Mouse (Mus musculus) kidney, postnatal 4 days (tissue): ENCODE results near the gene Mecom.
"Not testable (repeated sequence)": the region's sequence is repeated elsewhere in the genome, so short reads cannot be mapped to it uniquely, and the experiment has no call there.

Experiments used
- DNase-seq, 2 experiments: peaks; one replicate each; pipeline ENCODE4 v3.0.0; 2021; ENCODE audit warnings: mixed read lengths in 2 of 2

Mecom gene

DNA sequence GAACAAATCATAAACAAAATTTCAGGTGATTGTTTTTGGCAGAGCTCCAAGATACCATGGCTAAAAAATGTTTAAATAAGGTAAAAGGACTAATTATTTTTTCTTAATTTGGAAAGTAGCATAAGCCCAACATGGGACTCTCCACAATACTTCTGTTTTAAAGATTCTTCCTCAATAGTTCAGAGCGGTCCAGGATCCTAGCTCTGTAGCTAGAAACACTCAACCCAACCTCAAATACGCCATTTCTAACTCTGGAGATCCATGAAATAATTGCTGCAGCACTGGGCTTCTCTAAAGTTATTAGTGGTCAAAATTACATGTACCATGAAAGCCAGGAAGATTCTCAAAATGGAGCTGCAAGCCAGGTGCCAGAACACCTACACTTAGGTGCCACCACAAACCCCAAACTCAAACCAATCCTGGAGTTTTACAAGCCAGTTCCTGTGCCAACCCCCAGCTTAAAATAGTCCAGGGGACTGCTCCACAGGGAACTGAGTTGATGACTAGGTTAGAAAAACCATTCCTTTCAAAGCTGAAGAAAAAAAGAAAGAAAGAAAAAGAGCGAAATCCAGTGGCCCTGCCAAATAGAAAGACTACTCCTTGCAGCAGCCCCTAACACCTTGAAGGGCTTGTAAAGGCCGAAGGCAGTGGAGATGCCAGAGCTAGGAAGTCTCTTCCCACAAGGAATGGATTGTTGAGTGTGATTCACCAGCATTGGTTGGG is 102.4 kb downstream of the Mecom start:
- DNase-seq, result no peak

DNA sequence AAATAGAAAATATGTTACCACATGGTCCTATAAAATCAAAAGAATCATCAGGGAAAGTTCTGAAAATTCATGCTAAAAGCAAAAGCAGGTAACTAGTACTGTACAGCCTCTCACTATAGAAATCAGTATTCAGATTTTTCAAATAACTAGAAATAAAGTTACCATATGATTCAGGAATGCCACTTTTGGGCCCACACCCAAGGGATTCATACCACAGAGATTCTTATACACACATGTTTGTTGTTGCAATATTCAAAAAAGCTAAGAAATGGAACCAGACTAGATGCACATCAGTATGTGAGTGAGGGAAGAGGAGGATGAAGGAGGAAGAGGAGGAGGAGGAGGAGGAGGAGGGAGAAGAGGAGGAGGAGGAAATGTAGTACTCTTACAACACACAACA is 106.2 kb downstream of the Mecom start:
- no peak for DNase-seq

DNA sequence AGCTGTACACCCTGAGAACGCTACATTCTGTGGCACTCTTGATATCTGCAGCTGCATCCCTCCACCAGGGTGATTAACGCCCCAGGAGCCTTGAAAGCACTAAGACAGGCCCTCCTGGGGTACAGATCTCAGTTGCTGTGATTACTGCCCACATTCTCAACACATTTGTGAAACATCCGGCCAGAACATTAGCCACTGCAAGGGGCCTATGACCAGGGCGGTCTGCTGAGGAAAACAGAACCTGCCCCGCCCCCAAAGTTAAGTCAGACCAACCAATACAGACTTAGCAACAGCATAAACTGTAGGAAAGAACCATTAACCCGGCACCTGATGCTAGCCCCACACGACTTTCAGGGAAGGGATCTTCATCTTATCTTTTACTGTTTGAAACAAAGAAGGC is 109.8 kb downstream of the Mecom start:
- no peak for DNase-seq

DNA sequence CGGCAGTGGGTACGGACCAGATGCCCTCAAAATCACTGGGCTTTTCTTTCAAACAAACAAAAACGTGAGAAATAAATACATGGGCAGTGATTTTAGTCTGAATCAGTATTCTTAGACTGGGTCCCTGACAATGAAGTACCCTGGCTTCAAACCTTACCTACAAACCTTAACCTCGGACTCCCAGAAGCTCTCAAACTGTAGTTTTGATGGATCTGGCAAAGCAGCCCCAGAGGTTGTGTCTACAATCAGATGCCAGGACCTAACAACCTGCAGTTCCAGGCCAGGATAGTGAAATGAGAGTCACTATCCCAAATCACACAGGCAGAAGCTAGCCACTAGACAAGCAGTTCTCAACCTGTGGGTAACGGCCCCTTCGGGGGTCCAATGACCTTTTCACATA is 111.2 kb downstream of the Mecom start:
- no peak for DNase-seq

DNA sequence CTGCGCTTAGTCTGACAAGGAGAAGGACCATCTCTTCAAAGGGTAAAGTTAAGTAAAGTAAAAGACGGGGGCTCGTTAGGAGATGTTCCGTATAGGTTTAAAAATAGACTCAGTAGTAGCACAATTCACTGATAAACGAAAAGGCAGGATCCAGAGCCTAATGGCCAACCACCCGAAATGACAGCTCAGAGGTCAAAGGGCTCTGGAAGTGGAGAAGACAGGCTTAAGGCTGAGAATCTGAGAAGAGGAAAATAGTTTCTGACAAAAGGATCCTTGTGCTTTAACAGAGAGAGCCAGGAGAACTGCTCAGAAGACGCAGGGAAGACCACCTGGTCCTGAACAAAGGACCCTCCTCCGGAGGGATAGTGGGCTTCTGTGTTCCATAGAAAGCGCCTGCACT is 111.7 kb downstream of the Mecom start:
- no peak for DNase-seq

DNA sequence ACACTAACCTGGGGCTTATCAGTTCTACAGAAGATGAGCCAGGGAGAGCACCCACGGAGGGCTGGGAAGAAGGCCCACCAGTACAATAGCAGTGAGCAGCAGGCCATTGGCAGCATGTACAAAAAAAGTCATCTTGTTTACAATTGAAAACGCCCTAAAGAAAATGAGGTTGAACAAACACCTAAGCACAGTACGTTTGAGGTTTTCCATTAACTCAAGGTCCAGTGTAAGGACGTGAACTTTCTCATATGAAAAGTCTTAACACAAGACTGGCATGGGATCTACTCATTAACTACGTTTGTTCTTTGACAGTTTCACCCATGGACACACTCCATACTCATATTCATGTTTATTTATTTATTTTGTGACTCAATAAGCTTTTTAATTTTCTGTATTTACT is 118.9 kb downstream of the Mecom start:
- DNase-seq, result no peak

DNA sequence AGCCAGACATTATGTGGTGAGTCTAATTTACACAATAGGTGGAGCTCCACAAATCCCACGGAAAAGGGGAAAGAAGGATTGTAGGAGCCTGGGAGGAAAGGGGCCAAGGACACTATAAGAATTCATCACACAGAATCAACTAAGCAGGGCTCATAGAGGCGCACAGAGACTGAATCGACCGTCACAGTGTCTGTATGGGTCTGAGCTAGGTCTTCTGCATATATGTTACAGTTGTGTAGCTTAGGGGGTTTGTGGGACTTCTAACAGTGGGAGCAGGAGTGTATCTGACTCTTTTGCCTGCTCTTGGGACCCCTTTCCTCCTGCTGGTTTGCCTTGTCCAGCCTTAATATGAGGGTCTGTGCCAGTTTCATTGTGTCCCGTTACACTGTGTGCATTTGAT is 123.8 kb downstream of the Mecom start:
- DNase-seq, result no peak

DNA sequence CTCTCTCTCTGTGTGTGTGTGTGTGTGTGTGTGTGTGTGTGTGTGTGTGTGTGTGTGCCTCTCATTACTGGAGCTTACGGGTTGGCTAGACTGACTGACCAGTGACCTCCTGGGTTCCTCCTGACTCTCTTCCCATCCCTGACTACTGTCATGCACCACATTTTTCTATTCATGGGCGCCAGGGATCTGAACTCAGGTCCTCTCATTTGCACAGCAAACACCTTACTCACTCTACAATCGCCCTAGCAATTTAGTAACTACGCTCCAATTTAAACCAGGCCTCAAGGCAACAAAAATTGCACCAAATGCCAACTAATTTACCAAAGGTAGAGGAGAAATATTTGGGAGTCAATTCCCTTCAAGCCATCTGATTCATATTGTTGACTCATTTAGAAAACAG is 125.9 kb downstream of the Mecom start:
- not testable (repeated sequence) for DNase-seq

DNA sequence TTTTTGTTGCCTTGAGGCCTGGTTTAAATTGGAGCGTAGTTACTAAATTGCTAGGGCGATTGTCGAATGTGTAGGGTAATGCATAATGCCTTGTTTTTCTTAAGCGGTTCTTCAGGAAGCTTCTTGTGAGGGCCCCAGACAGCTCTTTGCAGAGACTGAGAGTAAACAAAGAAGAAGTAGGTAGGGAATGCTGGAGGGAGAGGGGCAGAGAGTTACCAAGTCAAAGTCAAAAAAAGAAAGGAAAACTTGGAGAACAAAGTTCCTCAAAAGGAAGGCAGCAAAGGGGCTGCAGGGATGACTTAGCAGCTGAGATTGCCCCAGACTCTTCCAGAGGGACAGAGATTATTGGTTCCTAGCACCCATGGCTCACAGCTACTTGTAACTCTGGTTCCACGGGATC is 126.9 kb downstream of the Mecom start:
- no peak for DNase-seq

DNA sequence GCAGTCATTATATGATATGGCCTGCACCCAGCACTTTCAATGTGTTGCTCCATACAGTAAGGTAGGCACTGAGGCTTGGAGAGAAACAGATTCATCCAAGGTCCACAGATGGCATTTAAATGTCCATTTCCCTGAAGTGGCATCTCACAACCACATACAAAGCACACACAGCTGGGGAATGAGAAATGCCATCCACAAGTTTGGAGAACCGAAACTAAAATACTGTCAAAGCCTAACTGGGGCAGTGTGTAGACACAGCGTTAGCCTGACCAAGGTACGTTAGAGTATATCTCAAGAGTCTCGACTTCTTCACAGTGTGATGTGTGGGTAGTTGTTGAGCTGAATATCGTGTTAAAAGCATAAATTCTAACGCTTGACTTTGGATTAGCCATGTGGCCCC is 133.6 kb downstream of the Mecom start:
- no peak for DNase-seq

DNA sequence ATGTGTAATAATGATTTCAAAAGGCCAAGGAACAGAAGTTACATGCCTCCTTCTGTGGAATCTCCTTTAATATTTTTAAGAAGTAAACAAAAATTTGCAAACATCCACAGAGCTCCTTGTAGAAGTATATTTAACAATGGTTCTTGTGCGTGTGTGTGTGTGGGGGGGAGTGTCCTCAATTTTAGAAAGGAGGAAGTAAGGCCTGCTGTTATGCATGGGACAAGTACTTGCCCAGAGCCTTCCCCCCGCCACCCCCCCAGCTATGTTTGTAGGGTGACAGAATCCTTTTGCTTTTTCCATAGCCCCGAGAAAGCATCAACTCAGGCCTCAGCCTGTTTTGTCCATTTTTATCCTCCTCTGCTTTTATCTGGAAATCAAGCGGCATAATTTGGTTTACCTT is 137.0 kb downstream of the Mecom start:
- no peak for DNase-seq

DNA sequence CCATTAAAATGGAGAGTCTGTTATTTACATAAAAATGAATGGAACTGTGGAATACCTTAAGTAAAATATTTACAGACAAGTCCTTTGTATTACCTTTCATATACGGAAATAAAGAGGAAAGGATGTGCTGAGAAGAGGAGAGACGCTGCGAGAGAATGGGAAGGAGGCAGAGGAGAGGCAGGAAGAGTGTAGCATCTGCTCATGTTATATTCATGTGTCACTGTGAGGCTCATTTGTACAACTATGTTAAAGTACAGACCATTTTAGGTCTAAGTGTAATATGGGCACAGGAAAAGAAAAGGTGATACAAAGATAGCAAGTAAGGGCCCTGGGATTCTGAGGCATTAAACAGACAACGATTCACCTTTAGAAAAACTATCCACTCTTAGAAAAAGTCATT is 143.0 kb downstream of the Mecom start:
- DNase-seq, result no peak

DNA sequence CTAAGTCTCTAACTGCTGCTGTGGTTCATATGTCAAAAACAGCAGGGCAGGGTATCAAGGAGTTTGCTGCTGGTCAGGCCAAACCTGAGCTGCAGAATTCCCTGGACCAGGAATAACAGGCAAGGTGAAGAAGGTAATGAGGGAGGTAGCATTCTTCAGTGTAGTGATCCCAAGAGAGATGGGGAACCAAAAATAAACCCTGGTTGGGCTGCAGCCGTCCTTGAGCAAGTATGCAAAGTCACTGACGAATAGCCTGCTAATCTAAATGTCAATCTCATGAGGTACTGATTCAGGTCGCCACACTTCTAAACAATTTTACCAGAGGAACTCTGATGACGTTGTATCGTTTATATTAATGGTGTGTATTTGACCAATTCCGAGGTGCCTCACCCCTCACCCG is 148.9 kb downstream of the Mecom start:
- peak in 1 of 2 experiments; percentile 21 for DNase-seq

DNA sequence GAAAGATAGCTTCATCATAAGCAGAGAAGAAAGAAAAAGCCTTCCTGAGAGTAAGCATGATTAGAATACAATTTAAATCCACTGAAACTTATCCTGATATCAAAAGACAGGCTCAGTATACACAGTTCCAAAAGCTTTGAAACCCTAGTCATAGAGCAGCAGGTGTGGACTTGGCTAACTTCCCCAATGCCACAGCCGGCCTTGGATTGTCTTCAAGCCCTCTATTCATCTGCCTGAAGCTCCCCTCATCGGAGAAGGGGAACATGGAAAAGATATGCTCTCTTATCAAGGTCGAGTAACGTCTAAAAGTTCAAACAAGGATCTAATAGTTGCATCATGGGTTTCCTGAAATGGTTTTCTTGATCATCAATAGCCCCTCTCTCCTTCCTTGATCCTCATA is 152.9 kb downstream of the Mecom start:
- DNase-seq, result no peak

DNA sequence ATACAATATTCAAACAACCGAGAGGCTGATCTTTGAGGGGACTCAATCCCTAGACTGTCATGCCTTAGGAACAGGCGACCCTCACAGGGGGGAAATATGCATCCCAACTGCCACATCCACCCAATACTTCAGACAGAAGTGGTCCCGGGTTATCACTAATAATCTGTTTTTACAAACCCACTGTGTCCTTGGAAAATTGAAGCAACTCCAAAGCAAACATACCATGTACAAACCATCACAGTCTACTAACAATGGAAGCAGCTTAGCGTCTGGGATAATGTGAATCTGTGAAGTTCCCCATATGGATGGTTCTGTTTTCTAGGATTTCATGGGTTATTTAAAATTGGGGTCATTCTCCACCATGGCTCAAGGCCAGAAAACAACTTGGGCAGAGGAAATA is 155.1 kb downstream of the Mecom start:
- no peak for DNase-seq

DNA sequence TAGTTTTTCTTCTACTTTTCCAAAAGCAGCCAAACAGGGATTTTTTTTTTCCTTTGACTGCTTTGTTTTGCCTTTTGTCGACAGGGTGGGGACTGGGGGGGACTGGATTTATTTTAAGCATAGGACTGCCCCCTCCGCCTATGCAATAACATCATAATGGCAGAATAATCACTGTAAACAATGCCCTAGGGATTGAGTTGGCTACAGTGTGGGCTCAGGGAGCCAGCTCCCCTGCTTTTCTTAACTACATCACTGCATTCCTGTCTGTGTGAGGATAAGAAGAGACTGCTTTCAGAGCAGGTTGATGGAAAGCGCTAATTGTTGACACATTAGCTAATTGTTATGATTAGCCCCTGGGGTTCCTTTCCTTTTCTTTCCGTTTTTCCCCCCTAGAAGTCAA is 155.6 kb downstream of the Mecom start:
- DNase-seq, result no peak

DNA sequence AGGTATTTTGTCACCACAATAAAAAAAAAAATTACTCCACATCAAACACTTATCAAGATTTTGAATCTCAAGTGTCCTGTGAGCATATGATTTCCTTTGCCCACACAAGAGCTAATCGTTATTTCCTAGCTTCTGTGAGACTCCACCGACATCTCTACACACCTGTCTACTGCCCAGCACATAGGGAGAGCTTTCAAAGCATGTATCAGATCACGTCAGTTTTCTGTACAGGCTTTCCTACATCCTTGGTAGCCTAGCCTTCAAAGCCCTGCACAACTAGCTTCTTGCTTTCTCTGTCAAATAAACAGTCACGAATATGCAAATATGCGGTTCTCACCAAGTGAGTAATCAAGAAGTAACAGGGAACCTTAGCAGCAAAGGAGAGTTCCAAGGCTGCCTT is 157.5 kb downstream of the Mecom start:
- no peak for DNase-seq

DNA sequence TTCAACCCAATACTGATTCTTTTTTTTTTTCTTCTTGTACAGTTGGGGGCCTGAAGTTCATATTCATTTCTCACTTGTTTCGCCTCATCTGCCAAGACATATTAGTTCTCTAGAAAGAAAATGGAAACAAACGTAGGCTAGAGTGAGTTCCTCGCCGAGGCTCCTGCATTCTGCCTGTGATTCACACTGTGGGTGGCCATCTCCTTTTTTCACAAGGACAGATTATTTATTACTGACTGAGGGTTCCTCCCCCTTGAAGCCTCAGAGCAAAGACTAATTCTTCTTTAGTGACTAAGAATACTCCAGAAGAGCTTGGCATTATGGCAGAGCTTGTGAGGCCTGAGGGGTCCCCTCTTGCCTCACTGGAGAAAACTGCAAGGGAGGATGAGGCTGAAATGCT is 167.5 kb downstream of the Mecom start:
- no peak for DNase-seq

DNA sequence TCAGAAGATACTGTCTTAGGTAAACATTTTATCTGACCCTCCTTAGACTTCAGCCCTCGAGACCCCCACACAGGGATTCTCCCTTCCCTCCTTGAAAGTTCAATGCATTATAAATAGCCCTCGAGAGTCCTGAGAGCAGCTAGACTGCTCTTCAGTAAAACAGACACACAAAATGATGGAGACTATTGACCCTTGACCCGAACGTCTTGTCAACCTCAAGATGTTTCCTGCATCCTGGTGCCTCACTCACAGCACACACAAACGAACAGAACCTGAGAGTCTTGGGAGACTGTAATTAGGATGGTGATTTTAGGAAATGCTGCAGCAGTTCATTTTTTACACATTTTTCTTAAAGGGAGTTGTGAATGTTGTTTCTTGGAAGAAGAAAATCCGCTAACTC is 168.5 kb downstream of the Mecom start:
- DNase-seq, result no peak

DNA sequence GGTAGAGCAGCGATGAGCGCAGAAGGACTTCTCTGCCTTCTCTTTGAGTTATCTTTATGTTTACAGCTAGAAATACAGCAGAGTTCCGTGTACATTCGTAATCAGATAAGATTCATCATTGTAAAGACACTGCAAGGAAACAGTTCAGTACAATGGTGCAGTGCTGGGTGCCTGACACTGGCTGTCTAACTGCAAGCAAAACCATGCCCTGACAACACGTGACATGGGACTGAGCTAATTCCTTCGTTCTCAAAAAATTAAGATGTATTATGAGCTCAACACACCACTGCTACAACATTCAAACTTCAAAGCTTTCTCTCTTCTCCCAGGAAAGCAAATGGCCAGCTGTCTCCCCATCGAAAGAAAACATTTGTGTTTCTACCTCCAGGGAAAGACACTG is 176.3 kb downstream of the Mecom start:
- no peak for DNase-seq

DNA sequence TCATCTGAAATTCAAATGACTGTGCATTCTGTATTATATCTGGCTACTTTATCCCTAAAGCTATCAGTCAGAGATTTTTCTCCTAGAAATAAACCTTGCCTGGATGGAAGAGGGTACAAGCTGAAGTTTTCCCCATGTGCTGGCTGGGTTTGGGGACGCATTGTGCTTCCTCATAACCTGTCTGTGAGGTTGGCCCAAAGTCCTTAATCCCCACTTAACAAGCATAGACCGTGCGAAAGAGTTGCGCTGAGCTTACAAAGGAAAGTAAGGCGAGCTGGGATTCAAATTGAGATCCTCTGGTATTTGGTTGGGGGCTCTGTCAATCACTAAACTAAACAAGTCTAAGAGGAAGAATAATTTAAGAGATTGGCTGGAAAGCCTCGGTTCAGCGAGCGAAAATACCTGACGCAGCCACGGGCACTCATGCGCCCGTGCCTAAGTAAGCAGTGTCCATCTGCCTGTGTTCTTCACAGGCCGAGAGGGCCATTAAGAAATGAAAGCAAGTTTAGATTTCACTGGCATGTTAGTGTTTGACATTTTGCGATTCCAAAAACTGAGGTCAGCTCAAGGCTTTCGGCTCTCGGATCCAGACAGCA is 176.8 kb downstream of the Mecom start:
- no peak for DNase-seq

DNA sequence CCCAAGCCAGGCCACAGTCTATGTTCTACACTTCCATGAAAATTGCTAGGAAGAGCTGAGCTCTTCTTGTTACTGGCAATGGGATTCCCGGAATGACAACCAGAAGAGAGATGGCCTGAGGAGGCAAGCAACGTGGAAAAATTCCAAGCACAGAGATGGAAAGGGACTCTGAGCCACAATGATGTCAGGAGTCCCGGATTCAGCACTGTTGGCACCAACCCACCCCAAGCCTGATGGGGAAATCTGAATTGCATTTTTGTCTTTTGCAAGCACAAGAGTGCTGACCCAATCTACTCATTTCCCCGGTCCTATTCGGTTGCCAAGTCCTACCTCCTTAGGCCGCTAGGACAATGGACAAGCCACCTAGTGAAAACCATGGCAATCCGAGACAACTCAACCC is 181.2 kb downstream of the Mecom start:
- DNase-seq, result no peak

DNA sequence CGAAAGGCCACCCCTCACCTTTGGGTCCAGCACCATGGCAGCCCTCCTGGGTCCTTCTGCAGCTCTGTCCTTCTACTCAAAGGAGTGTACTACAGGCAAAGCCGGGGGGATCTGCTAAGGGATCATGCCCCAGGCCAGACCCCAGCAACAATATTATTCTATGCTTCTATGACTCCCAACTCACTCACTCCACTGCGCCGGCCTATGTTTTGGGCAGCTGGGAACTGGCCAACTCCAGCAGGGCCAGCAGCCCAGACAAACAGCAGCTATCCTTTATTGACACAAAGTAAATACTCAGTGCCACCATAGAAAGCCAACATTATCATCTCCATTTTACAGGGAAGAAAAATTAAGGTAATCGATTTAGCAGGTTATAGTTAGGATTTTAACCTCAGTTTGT is 186.6 kb downstream of the Mecom start:
- DNase-seq, result no peak

DNA sequence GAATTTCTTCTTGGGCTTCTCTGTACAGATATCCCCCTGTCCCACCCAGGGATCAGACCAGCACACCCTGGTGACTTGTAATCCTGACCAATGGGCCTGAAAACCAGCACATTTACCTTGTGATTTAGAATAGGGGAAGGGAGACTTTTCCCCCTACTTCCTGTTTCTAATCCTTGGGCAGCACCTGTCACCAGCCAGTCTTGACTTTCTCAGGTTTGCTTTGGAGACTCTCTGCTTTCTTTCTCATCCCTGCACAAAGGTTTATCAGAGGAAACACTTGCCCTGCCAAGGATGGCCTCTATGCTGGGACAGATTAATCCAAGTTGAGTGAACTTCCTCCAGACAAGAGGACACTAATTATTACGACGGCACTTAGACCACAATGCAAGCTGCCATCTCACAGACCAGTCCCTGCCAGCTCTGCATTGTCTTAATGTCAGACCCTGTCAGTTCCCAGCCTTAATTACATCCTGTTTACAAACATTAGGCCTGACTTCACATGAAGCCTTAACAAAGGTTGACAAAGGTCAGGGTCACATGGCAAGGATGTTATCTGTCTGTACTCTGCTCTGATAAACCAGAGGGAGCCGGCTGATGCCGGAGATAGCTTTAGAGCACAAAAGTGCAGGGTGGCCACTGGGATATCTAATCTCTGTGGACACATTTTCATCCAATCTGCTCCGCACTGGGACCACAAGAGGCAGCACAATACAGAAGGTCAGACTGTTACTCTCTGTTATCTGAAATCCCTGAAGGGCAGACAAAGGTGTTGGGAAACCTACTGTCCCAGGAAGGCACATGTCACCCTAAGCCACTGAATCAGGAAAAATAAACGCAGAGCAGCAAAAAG is 193.7 kb downstream of the Mecom start:
- DNase-seq, result peak in 1 of 2 experiments; percentile 34
